Mouse (Mus musculus): ENCODE results near the gene Prkacb.

Prkacb gene

GRCm38 (mm10) chr3:146719696-146720095, 93.1 kb downstream of the Prkacb start:
- DNase-seq: no peak

DNA sequence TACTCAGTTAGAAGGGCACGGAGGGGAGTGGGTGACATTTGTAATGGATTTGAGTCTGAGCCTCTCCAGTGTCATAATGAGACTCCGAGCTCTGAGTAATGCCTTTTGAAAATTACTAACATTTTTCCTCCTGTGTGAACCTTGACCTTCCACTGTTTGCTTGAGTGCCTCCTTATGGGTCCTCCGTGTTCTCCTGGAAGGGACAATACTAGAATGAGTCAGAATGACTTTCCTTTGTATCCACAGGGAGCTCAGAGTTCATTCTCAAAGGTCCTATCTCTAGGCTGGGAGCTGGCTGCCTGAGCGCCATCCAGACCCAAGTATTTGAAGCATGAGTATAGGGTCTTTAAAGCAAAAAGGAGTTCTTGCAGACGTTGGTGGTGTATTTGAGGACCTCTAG, 94.5 kb downstream of the Prkacb start:
- DNase-seq: no peak

DNA sequence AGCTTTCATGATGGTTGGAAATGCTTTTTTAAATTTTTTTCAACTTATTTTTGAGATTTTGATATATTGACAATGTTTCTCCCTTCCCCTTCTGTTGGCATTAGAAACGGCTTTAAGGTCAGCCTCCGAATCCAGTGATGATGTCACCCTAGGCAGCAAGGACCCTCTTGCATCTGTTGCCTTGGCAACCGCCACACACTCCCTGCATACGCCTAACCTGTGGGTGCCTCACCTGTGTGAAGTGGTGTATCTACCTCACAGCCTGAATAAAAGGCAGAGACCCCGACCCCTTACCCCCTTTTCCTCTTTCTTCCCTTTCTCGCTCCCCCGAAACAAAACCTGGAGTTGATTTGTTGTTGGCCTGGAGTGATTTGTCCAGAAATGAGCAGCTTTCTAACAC, 100.5 kb downstream of the Prkacb start:
- DNase-seq: no peak

- no peak for DNase-seq
These were observed 101.2 kb downstream of the Prkacb start for GRCm38 (mm10) chr3:146711559-146711958.

- DNase-seq: no peak
These were observed 101.7 kb downstream of the Prkacb start for GRCm38 (mm10) chr3:146711084-146711483.

DNA sequence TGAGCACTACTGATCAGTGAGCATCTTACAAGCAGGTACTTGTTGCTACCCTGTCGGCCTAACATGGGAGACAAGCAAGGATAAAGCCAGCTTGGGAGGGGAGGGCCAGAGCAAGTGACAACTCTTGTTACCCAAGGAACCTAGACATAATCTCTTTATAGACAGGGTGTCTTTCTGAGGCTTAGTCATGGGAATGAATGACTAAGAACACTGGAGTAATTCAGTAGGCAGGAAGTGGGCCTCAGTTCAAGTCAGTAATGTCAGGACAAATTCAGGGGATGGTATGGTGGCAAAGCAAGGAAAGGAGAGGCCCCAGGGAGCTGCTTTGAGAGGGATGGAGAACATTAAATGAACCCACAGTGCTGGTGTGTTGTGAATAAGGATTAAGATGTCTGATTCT, 103.7 kb downstream of the Prkacb start:
- no peak for DNase-seq

- DNase-seq: no peak
These were observed 104.4 kb downstream of the Prkacb start for GRCm38 (mm10) chr3:146708381-146708780.

GRCm38 (mm10) chr3:146704099-146704498, 108.7 kb downstream of the Prkacb start:
- no peak for DNase-seq

DNA sequence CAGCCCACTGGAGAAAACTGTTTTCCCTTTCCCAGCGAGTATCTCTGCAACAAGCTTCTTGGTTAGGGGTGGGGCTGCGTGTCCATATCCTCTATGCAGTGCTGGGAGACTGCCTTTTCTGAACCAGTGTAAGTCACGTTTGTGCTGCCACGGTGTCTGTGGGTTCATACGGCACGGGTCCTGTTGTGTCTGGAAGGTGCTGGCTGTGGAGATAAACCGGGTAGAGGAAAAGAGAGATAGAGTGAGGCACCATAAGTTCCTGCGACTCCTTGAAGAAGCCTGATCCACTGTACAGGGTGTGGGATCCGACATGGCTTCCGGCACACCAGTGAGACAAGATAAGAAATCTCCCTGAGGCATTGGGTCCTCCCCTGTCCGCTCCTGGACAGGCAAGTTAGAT, 112.7 kb downstream of the Prkacb start:
- DNase-seq: no peak

GRCm38 (mm10) chr3:146698982-146699381, 113.8 kb downstream of the Prkacb start:
- DNase-seq: no peak

GRCm38 (mm10) chr3:146692547-146692946, 120.2 kb downstream of the Prkacb start:
- no peak for DNase-seq

DNA sequence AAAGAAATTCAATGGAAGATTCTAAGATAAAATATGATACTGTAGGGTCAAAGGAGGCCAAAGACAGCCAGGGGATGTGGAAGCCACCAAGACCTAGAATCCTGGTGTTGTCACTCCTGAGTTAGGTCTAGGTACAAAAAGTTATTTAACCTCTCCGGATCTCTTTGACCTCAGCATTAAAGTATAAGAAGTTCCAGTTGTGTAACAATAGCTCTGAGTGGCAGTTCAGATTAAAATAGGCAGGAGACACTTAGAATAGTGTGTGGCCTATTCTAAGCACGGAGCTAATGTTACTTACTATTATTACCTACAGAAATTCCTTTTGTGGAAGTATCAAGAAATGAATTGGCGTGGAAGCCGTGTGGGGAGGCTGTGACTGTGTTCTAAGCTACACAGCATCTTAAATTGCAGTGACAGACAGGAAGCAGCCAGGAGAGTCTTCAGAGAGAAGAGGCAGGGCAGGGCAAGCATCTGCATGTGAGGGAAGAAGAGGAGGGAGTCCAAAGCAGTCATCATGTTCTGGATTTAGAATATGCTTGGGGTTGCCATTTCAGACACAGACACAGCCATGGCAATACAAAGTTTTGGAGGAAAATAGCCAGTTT, 125.6 kb downstream of the Prkacb start:
- DNase-seq: no peak

DNA sequence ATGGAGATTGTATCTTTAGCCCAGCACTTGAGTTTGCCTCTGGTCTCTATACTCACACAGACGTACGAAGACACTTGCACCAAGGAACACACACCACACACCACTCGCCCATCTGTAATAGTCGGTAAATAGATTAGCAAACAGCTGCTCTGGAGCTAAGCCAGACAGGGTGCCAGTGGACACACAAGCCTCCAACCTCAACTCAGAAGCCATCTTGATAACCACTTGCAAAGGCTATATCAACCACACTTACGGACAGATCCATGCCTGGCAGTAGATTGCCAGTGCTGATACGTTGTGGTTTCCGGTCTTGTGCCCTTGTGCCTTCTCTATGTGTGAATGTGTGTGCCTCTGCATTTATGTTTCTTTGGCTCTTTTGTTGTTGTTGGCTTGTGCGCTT, 126.4 kb downstream of the Prkacb start:
- DNase-seq: no peak

DNA sequence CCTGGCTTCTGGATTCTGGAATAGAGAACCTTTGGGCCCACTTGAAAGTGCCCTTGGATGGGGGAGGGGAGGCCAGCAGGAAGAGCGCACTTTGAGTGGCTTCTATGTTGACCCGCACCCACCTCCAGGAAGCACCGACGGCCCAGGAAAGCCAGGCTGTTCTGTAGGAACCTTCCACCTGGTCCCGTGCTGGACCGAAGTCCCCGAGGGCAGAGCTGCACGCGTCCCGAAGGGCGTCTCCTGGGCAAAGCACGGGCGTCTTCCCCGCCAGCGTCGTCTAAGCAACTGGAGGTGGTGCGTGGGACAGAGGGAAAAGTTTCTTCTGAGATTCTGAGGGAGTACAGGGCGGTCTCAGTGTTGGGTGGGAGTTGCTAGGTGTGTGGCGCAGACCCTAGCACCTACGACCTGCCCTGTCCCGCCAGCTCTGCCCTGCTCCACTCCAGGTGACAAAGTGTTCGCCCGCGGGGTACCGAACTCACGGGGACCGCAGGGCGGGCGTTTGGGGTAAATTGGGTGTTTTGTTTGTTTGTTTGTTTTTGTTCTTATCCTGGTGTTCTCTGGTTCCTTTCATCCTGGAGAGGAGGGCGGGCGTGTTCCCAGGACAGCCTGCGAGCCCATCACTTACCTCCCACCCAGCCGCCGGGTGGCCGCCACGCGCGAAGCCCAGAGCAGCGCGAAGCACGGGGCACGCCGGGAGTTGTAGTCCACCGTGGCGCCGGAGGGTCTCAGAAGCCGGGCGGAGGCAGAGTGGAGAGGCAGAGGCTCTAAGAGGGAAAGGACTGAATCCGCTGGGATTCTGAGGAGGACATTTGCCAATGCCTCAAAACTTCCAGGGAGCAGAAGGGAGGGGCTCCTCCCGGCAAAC, 127.7 kb downstream of the Prkacb start, which contains the start of gene Samd13:
Gene Samd13, minus strand, starts transcription at position 782 of the 865 bp plus-strand sequence.
- peak; percentile 9 to 31 for DNase-seq

- no peak for DNase-seq
These were observed 129.7 kb downstream of the Prkacb start for GRCm38 (mm10) chr3:146683095-146683494.

- peak; percentile 19 to 43 for DNase-seq
These were observed 130.6 kb downstream of the Prkacb start for GRCm38 (mm10) chr3:146682140-146682651.

DNA sequence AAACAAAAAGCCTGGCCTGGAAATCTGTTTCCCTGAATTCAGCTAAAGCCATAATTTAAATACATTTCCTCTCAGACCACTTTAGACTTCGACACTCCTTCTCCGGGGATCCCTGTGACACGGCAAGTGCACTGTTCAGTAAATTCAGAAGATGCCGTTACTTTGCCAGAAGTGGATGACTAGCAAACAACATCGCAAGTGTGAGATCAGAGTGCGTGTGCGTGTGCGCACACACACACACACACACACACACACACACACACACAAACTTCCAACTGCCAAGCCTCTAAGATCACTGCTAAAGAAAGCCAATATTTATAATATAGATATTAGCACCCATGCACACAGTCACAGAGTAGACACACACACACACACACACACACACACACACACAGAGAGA, 131.1 kb downstream of the Prkacb start:
- DNase-seq: no peak

- DNase-seq: no peak
These were observed 132.2 kb downstream of the Prkacb start for GRCm38 (mm10) chr3:146680625-146681024.

DNA sequence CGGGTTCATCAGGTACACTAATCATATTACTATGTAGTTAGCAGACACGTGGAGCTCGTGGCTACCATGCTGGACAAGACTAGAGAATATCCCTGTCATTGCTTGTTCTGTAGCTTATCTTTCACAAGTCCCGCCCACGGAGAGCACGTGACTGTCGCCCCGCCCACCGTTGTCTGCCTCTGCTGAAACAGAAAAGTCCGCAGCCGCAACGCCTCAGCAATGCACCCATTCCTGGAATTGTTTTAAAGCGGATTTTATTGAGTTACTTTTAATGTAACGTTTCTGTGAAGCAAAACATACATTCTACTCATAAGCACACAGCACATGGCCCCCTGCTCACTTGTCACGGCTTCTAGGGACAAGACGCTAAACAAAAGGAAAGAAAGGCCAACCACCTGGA, 133.1 kb downstream of the Prkacb start:
- no peak for DNase-seq
